Mouse (Mus musculus) forebrain, embryonic 16.5 days (tissue): ENCODE measurements around the gene Susd4. TPM values are rescaled to one million over a fixed set of nuclear protein-coding genes. Genes with fewer than 3 reads are reported as not detected.
A peak's percentile ranks its signal among the peaks of the same experiment; 100 is the strongest.

Experiments used
- ATAC-seq: fragments of 200-750 bp; cut with Nextera tagmentation; 2 replicates; pipeline ENCODE4 v1.8.0; 2017; ENCODE audit warnings: mild to moderate bottlenecking, moderate library complexity
- H3K27ac ChIP-seq: fragments of 300-500 bp; sonication (generic); 2 replicates; pipeline ENCODE4 v1.5.1; 2014; ENCODE audit warnings: low read length, control low read depth
- H3K27me3 ChIP-seq: fragments of 300-500 bp; sonication (generic); replicated peaks from 2 replicates; pipeline ENCODE4 v1.6.1; 2014; ENCODE audit warnings: low read length; ENCODE audit not compliant: control insufficient read depth, insufficient read depth
- H3K36me3 ChIP-seq: fragments of 300-500 bp; sonication (generic); 2 replicates; pipeline ENCODE4 v1.6.1; 2014; ENCODE audit not compliant: control insufficient read depth, insufficient read depth
- H3K4me1 ChIP-seq: fragments of 300-500 bp; sonication (generic); replicated peaks from 2 replicates; pipeline ENCODE4 v1.6.1; 2014; ENCODE audit warnings: low read length; ENCODE audit not compliant: control insufficient read depth, insufficient read depth
- H3K4me2 ChIP-seq: fragments of 300-500 bp; sonication (generic); 2 replicates; pipeline ENCODE4 v1.6.1; 2014; ENCODE audit warnings: mild to moderate bottlenecking, low read length, control low read depth
- H3K4me3 ChIP-seq: fragments of 300-500 bp; sonication (generic); replicated peaks from 2 replicates; pipeline ENCODE4 v1.5.1; 2014; ENCODE audit warnings: mild to moderate bottlenecking, low read length, control low read depth
- H3K9ac ChIP-seq: fragments of 300-500 bp; sonication (generic); replicated peaks from 2 replicates; pipeline ENCODE4 v1.6.1; 2014; ENCODE audit warnings: low read depth, low read length, control low read depth
- H3K9me3 ChIP-seq: fragments of 300-500 bp; sonication (generic); 2 replicates; pipeline ENCODE4 v1.6.1; 2016; ENCODE audit warnings: low read length; ENCODE audit not compliant: control insufficient read depth
- WGBS: fragments of 180-500 bp; shearing (Covaris S2); extraction: QIAGEN DNeasy Blood & Tissue Kit; methylation state at CpG from one replicate; pipeline ENCODE4 v1.1.7; 2014; 5-methylcytosine and 5-hydroxymethylcytosine counted together
- polyA plus RNA-seq: library from polyadenylated mRNA; unstranded; fragments of >200 nt; fragmentation: Nextera tagmentation; extraction: Ambion mirVana; gene quantifications from 2 replicates; pipeline ENCODE4 v1.2.1, GENCODE M21; 2015

Susd4 gene
- polyA plus RNA-seq, 1 experiment from 2014 or later = 46.7 TPM

DNA sequence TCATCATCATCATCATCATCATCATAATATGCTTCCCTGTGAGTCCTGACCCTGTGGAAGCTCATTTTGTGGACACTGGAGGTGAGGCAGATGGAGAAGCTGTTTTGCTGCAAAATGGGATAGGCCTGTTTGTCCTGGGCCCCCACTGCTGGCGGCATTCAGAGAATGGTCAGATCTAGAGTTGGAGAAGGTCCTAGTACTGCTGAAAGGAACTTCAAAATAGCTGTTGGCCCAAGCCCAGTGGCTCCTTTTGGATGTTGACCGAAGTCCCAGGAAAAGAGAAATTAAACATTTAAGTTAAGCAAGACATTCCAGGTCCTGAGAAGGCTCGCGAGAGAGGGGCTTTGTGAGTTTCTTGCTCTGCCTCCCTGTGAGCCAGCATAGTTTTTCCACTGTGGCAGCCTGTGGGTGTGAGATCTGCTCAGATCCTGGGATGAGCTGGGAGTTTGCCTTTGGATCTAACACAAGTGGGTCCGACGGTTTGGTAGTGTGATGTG, 15.4 kb downstream of the Susd4 start:
- H3K9ac ChIP-seq = no peak overlapping the region
- no peak overlapping the region for H3K4me3 ChIP-seq
- no peak overlapping the region for H3K27ac ChIP-seq
- no peak overlapping the region for H3K4me2 ChIP-seq
- H3K36me3 ChIP-seq = no peaks in the 10 kb centered on the region
- no peaks in the 10 kb centered on the region for H3K9me3 ChIP-seq
- 94% methylated on average over 6 of the region's 6 CpGs for WGBS
- no peaks in the 10 kb centered on the region for H3K27me3 ChIP-seq
- ATAC-seq = no peak
- no peaks in the 10 kb centered on the region for H3K4me1 ChIP-seq

DNA sequence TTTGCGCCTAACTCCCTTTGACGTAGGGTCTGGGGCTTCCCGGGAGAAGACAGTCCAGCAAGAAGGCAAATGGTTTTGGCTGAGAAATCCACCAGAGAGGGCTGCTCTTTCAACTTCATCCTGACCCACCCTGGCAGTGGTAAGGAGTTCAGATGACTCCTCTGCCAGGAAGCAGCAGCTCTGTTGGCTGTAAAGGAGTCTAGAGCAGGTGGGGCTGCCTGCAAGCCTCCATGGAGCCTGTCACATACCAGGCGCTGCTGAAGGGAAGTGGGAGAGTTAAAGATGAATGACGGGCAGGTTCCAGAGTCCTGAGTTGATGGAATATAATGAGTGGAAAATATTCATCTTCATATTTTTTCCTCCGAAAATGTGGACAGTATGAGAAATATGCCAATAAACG, 20.1 kb downstream of the Susd4 start:
- no peak overlapping the region for H3K4me2 ChIP-seq
- WGBS = 87% methylated on average over 7 of the region's 7 CpGs
- no peak overlapping the region for H3K27ac ChIP-seq
- no peaks in the 10 kb centered on the region for H3K36me3 ChIP-seq
- no peaks in the 10 kb centered on the region for H3K27me3 ChIP-seq
- no peak for ATAC-seq
- H3K4me1 ChIP-seq = no peaks in the 10 kb centered on the region
- no peak overlapping the region for H3K9ac ChIP-seq
- no peaks in the 10 kb centered on the region for H3K9me3 ChIP-seq
- H3K4me3 ChIP-seq = no peak overlapping the region

DNA sequence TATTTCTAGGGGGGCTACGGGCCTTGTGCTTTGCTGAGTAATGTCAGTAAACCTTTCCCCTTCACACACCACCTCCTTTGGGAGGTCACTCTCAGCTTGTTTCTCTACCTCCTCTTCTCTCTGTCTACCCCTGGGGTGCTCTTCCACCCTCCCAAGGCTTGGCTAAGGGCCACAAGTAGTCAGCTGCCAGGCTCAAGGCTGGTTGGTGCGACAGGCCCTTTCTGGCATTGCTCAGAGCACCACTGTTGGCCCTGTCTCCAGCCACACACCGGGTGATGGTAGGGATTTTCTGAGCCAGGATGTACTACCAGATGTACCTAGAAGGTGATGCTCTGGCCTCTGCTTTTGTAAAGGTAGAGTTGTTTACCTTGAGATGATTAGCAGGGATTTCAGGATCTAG, 21.1 kb downstream of the Susd4 start:
- WGBS = 83% methylated on average over 3 of the region's 3 CpGs

DNA sequence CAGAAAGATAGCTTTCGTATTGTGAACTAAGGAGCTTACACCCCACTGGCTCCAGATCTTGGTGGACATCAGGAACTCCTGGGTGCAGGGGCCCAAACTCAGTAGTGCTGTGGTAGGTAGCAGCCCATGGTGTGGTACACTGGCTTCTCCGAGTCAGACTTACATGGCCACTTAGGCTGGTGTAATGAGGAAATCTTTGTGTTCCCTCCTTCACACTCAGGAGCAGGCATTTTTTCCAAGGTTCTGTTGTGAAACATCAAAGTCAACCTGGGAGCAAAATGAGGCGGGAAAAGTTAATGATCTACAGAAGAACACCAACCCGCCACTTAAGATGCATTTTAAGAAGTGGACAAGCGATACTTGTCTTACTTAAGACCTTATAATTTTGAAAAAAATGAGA, 21.8 kb downstream of the Susd4 start:
- Histone ChIP-seq H3K27ac (no peak overlapping the region), H3K9me3 (no peaks in the 10 kb centered on the region), H3K4me1 (no peaks in the 10 kb centered on the region), H3K27me3 (no peaks in the 10 kb centered on the region), H3K4me2 (no peak overlapping the region), H3K9ac (no peak overlapping the region), H3K36me3 (no peaks in the 10 kb centered on the region), H3K4me3 (no peak overlapping the region)
- no peak for ATAC-seq
- WGBS = 94% methylated on average over 5 of the region's 5 CpGs

More for the DNA sequence above, 21.1 kb downstream of the Susd4 start:
- no peak overlapping the region for H3K4me3 ChIP-seq
- no peaks in the 10 kb centered on the region for H3K36me3 ChIP-seq
- no peak overlapping the region for H3K9ac ChIP-seq
- H3K4me2 ChIP-seq = no peak overlapping the region
- H3K4me1 ChIP-seq = no peaks in the 10 kb centered on the region
- no peak overlapping the region for H3K27ac ChIP-seq
- no peaks in the 10 kb centered on the region for H3K27me3 ChIP-seq
- H3K9me3 ChIP-seq = no peaks in the 10 kb centered on the region
- ATAC-seq = no peak

DNA sequence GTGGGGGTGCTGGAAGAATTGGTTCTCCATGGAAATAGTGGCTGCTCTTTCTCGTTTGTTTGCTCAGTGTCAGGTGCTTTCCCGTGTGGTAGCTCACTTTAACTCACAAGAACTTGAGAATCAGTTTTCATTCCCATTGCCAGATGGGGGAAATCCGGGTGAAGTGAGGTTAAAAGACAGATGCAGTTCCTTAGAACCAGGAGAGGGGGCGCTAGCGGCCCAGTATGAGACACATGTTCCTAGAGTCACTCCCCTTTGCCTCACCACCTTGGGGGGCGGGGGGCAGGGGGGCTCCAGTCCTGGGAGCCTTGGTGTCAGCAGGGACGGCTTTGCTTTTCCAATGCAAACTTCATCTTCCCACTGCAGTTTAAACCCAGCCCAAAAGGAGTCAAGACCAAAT, 23.4 kb downstream of the Susd4 start:
- no peaks in the 10 kb centered on the region for H3K9me3 ChIP-seq
- peaks cover under 1% of the 10 kb centered on the region for H3K4me1 ChIP-seq
- H3K4me2 ChIP-seq = no peak overlapping the region
- 46% methylated on average over 7 of the region's 7 CpGs for WGBS
- H3K27me3 ChIP-seq = no peaks in the 10 kb centered on the region
- no peak overlapping the region for H3K27ac ChIP-seq
- ATAC-seq = no peak
- H3K4me3 ChIP-seq = no peak overlapping the region
- no peak overlapping the region for H3K9ac ChIP-seq
- H3K36me3 ChIP-seq = no peaks in the 10 kb centered on the region

DNA sequence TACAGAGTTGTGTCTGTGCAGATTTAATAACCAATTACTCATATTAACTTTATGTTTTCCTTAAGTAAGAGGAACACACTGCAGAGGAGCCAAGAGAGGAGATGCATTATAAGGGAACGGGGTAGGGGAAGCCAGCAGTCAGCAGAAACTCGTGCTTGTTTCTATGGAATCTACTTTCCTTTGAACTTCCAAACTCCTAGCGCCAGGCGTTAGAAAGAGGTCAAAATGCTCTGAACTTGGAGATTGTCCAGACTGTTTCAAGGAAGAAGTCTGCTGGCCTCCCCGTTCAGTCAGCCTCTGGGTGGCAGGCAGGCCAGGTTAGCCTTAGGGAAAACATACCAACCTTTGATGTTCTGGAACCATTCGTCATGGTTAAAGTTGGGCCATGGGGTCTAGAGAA, 25.2 kb downstream of the Susd4 start:
- H3K4me3 ChIP-seq = no peak overlapping the region
- H3K9me3 ChIP-seq = no peaks in the 10 kb centered on the region
- 67% methylated on average over 6 of the region's 6 CpGs for WGBS
- no peak overlapping the region for H3K9ac ChIP-seq
- H3K27me3 ChIP-seq = no peaks in the 10 kb centered on the region
- H3K4me1 ChIP-seq = peaks cover 10% of the 10 kb centered on the region
- no peaks in the 10 kb centered on the region for H3K36me3 ChIP-seq
- no peak overlapping the region for H3K27ac ChIP-seq
- H3K4me2 ChIP-seq = no peak overlapping the region
- ATAC-seq = no peak

DNA sequence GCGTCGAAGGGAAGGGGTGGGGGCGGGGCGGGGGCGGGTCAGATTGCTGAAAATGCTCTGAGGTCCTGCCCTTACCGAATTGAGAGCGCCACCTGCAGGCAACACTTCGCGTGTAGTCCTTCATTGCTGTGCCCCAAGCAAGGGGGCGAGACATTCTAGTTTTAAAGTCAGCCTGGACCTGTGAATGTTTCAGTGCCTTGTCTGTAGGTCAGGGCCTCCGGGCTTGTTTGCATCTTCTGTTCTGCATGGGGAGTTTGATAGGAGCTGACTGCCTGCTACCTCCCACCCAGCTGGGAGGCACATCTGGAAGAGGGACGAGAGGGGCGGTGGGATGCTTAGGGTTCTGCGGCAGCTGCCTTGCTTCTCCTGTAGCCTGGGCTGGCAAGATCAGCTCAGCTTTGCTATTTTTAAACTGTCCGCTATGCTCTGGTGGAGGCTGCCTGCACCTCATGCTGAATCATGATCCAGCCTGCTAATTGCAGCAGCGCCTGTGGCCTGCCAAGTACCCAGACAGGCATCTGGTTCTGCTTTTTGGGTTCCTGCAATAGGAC, 28.9 kb downstream of the Susd4 start:
- peaks cover 15% of the 10 kb centered on the region for H3K4me1 ChIP-seq
- ATAC-seq = peak; percentile 57
- no peak overlapping the region for H3K4me2 ChIP-seq
- no peaks in the 10 kb centered on the region for H3K36me3 ChIP-seq
- no peaks in the 10 kb centered on the region for H3K27me3 ChIP-seq
- H3K27ac ChIP-seq = no peak overlapping the region
- no peaks in the 10 kb centered on the region for H3K9me3 ChIP-seq
- WGBS = 22% methylated on average over 16 of the region's 16 CpGs
- no peak overlapping the region for H3K4me3 ChIP-seq
- H3K9ac ChIP-seq = no peak overlapping the region

DNA sequence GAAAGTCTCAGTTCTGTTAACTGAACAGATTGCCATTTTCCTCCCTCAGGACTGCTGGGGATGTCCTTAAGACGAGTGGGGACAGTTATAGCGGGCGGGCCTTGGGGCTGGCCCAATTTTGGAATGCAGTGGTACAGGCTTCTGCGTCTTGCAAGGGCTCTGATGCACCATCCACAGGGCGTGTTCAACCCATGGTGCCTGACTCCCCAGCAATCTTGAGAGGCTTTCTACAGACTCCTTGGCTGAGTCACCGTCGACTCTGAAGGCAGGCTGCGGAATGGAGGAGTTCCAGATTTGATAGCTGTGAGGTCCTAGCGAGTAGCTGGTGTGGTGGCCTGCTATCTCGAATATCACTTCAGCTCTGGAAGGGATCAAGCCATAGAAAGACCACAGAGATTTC, 30.6 kb downstream of the Susd4 start:
- WGBS = 91% methylated on average over 10 of the region's 10 CpGs
- ATAC-seq = no peak
- Histone ChIP-seq H3K9ac (no peak overlapping the region), H3K4me3 (no peak overlapping the region), H3K27ac (no peak overlapping the region), H3K36me3 (no peaks in the 10 kb centered on the region), H3K9me3 (no peaks in the 10 kb centered on the region), H3K4me2 (no peak overlapping the region), H3K4me1 (peaks cover 16% of the 10 kb centered on the region), H3K27me3 (no peaks in the 10 kb centered on the region)

DNA sequence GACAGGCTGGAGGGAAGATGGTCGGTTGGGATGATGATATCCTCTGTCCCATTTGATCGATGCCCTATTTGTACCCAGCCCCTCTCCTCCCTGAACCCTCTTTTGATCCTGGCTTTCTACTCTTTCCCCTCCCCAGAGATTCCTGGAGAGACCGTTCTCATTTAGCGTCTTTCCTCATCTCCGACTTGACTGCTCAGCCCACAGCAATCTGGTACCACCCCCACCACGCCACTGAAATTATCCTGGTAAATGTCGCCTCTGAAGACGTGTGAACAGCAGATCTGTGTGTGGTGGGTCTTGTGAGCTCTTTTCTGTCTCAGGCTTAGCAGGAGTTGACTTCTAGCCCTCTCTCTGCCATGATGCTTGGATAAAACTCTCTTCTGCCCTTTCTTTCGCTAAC, 31.0 kb downstream of the Susd4 start:
- no peak overlapping the region for H3K4me2 ChIP-seq
- H3K9ac ChIP-seq = no peak overlapping the region
- no peaks in the 10 kb centered on the region for H3K9me3 ChIP-seq
- no peak overlapping the region for H3K4me3 ChIP-seq
- H3K36me3 ChIP-seq = no peaks in the 10 kb centered on the region
- no peaks in the 10 kb centered on the region for H3K27me3 ChIP-seq
- 88% methylated on average over 9 of the region's 9 CpGs for WGBS
- peaks cover 16% of the 10 kb centered on the region for H3K4me1 ChIP-seq
- no peak for ATAC-seq
- no peak overlapping the region for H3K27ac ChIP-seq

DNA sequence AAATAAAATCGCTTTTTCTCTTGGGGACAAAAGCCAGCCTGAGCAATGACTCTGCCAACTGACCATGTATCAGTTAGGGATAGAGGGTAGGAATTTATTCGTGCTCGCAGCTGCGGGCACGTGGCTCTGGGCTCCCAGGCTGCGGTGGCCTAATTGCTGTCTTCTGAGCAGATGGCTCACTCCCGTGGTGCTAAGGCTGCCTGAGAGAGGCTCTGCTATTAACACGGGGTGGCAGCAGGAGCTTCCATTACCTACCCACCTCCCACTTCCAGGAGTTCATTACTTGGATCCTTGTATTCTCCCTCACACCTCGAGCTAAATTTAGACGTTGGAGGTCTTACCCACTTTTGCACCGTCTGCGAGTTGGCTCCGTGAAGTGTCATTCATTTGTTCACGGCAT, 33.4 kb downstream of the Susd4 start:
- WGBS = 45% methylated on average over 14 of the region's 14 CpGs
- Histone ChIP-seq H3K36me3 (no peaks in the 10 kb centered on the region), H3K9me3 (no peaks in the 10 kb centered on the region), H3K27ac (no peak overlapping the region), H3K4me1 (peaks cover 15% of the 10 kb centered on the region), H3K4me2 (no peak overlapping the region), H3K27me3 (no peaks in the 10 kb centered on the region), H3K4me3 (no peak overlapping the region), H3K9ac (no peak overlapping the region)
- ATAC-seq = peak; percentile 71
